Mouse (Mus musculus): ENCODE data around the gene Oas1a. TPM values are rescaled to one million over a fixed set of nuclear protein-coding genes. Genes with fewer than 3 reads are reported as not detected.
"Not testable (repeated sequence)": the region's sequence is repeated elsewhere in the genome, so short reads cannot be mapped to it uniquely, and the experiment has no call there.

Gene Oas1a
- 0.27 and 0.42 TPM in 2 replicates for polyA plus RNA-seq (2012; rRNA removed)

DNA sequence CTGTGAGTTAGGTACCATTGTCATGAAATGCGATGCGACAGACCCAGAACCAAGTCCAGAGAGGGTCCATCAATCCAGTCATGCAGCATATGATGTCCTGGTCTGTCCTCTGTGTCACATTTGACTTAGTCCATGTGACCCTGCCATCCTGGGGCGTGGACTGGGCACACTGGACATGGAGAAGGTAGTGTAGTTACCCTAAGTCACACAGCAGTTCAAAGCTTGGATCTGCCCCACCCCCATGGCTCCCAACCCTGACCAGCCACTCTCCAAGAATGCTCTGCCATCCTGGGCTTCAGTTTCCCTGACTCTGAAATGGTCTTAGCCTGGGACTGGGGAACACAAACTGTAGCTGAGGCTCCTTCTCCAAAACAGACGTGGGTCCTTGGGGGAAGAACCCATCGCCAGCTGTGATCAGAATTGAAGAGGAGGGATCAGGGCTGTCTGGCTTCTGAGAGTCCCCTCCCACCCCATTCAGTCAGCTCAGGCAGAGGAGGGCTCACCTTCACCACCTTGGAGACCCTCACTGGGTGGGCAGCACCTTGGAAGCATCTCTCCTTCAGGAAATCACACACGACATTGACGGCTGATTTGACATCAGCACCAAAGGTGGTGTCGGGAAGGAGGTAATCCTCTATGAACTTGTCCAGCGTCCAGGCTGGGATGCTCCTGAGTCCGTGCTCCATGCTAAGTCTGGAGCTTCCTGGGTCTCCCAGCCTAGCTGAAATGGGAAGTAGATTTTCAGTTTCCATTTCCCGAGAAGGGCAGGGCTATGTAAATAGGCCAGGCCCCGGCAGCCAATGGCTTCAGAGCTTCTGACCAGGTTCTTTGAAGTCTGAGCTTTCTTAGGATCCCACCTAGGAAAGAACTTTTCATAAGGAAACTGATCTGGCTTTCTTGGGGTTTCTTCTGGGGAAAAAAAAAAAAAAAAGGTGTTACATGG is at the start of gene Oas1a:
Oas1a (minus strand) TSS at position 731 of the 943 bp plus-strand sequence.
- H3K36me3 ChIP-seq (ENCODE audit: control insufficient read depth, insufficient read depth, low read length); H3K27me3 ChIP-seq (ENCODE audit: control insufficient read depth, insufficient read depth, low read length); H3K4me3 ChIP-seq (ENCODE audit: control insufficient read depth, low read depth, low read length); H3K27ac ChIP-seq (ENCODE audit: control insufficient read depth, insufficient read depth, low read depth, low read length); H3K4me1 ChIP-seq (ENCODE audit: control insufficient read depth, insufficient read depth, low read length): not testable (repeated sequence)

GRCm38 (mm10) chr5:120953974-120954373 is 46.7 kb upstream of the Oas1a start:
- no peaks in the 10 kb centered on the region for H3K4me1 ChIP-seq (ENCODE audit: control insufficient read depth, insufficient read depth, low read length)
- H3K27ac ChIP-seq (ENCODE audit: control insufficient read depth, insufficient read depth, low read depth, low read length): no peak overlapping the region
- no peaks in the 10 kb centered on the region for H3K27me3 ChIP-seq (ENCODE audit: control insufficient read depth, insufficient read depth, low read length)
- TF ChIP-seq POLR2A (IDR thresholded peaks at IDR 0.05; ENCODE audit: control insufficient read depth, low read depth, low read length) (no peak), CTCF (IDR thresholded peaks at IDR 0.05; ENCODE audit: control insufficient read depth, insufficient read depth, insufficient replicate concordance, low read depth, low read length) (peak; percentile 97; the same call in 1 of the 2 replicates)
- no peak overlapping the region for H3K4me3 ChIP-seq (ENCODE audit: control insufficient read depth, low read depth, low read length)
- H3K36me3 ChIP-seq (ENCODE audit: control insufficient read depth, insufficient read depth, low read length): no peaks in the 10 kb centered on the region

DNA sequence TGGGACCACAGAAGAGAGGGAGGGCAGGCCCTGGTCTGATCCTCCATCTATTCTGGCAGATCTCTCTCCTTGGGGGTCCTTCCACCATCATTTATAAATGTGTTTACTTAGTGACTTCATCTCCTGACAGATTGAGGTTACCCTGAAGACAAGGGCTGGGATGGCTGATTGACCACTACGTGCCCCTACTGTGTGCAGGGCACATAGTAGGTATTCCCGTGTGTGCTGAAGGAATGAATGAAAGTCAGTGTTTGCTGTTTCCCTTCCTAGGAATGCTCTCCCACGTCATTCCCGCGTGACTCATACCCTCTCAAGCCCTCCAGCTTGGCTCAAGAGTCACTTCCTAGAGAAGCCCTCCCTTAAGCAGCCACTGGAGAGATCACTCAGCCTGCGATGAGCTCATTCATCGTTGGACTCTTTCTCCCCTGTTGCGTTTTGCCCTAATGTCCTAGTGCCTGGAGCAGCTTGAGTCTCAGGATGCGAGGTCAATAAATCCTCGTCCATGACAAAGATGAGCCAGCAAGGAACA is 45.0 kb upstream of the Oas1a start:
- Histone ChIP-seq H3K27ac (ENCODE audit: control insufficient read depth, insufficient read depth, low read depth, low read length) (no peak overlapping the region), H3K36me3 (ENCODE audit: control insufficient read depth, insufficient read depth, low read length) (no peaks in the 10 kb centered on the region), H3K4me3 (ENCODE audit: control insufficient read depth, low read depth, low read length) (no peak overlapping the region), H3K4me1 (ENCODE audit: control insufficient read depth, insufficient read depth, low read length) (no peaks in the 10 kb centered on the region; the same call in 1 of the 2 replicates), H3K27me3 (ENCODE audit: control insufficient read depth, insufficient read depth, low read length) (no peaks in the 10 kb centered on the region)
- no peak for TF ChIP-seq CTCF (IDR thresholded peaks at IDR 0.05; ENCODE audit: control insufficient read depth, insufficient read depth, insufficient replicate concordance, low read depth, low read length)

DNA sequence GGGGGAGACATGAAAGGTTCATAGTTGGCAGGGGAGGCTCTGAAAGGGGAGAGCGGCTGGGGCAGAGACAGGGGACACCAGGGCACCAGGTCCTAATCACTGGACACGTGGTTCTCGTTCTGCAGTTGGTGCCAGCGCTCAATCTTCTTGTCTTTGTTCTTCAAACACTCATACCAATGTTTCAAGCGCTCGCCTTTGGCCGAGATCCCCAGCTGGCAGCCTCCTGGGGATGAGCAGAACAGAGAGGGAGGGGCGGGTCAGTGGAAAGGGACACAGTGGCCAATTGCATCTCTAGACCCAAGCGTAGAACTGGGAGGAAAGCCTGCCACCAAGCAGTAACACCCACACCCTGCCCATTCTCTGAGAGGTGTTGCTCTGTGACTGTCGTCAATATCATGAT is 34.8 kb upstream of the Oas1a start:
- no peak overlapping the region for H3K4me3 ChIP-seq (ENCODE audit: control insufficient read depth, low read depth, low read length)
- H3K27me3 ChIP-seq (ENCODE audit: control insufficient read depth, insufficient read depth, low read length): no peaks in the 10 kb centered on the region
- TF ChIP-seq POLR2A (IDR thresholded peaks at IDR 0.05; ENCODE audit: control insufficient read depth, low read depth, low read length) (no peak), CTCF (IDR thresholded peaks at IDR 0.05; ENCODE audit: control insufficient read depth, insufficient read depth, insufficient replicate concordance, low read depth, low read length) (no peak)
- no peaks in the 10 kb centered on the region for H3K36me3 ChIP-seq (ENCODE audit: control insufficient read depth, insufficient read depth, low read length)
- peaks cover 2% of the 10 kb centered on the region; the same call in 1 of the 2 replicates for H3K4me1 ChIP-seq (ENCODE audit: control insufficient read depth, insufficient read depth, low read length)
- H3K27ac ChIP-seq (ENCODE audit: control insufficient read depth, insufficient read depth, low read depth, low read length): no peak overlapping the region

DNA sequence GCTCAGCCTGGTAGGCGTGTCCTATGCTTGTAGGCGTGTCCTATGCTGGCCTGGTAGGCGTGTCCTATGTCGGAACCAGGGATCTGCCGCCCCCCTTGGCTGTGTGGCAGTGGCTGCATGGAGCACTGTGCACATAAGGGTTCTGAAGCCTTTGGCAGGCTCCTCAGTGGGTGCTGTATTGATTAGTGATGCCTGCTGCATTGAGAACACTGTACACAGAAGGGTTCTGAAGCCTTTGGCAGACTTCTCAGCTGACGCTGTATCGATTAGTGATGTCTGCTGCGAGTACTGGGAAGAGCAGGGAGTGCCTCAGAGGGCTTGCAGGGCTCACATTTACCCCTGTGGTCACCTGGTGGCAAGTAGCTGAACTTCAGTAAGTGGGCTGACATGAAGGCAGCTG is 31.3 kb upstream of the Oas1a start:
- no peak for TF ChIP-seq POLR2A (IDR thresholded peaks at IDR 0.05; ENCODE audit: control insufficient read depth, low read depth, low read length)
- peaks cover 2% of the 10 kb centered on the region; the same call in 1 of the 2 replicates for H3K4me1 ChIP-seq (ENCODE audit: control insufficient read depth, insufficient read depth, low read length)

GRCm38 (mm10) chr5:120937841-120938240 is 30.5 kb upstream of the Oas1a start:
- no peaks in the 10 kb centered on the region for H3K36me3 ChIP-seq (ENCODE audit: control insufficient read depth, insufficient read depth, low read length)
- no peak for TF ChIP-seq CTCF (IDR thresholded peaks at IDR 0.05; ENCODE audit: control insufficient read depth, insufficient read depth, insufficient replicate concordance, low read depth, low read length)
- no peak for TF ChIP-seq POLR2A (IDR thresholded peaks at IDR 0.05; ENCODE audit: control insufficient read depth, low read depth, low read length)

More for the DNA sequence above, 31.3 kb upstream of the Oas1a start:
- Histone ChIP-seq H3K4me3 (ENCODE audit: control insufficient read depth, low read depth, low read length) (no peak overlapping the region), H3K27me3 (ENCODE audit: control insufficient read depth, insufficient read depth, low read length) (no peaks in the 10 kb centered on the region), H3K27ac (ENCODE audit: control insufficient read depth, insufficient read depth, low read depth, low read length) (no peak overlapping the region), H3K36me3 (ENCODE audit: control insufficient read depth, insufficient read depth, low read length) (no peaks in the 10 kb centered on the region)

GRCm38 (mm10) chr5:120933966-120934365 is 26.6 kb upstream of the Oas1a start:
- Histone ChIP-seq H3K27ac (ENCODE audit: control insufficient read depth, insufficient read depth, low read depth, low read length) (no peak overlapping the region), H3K4me3 (ENCODE audit: control insufficient read depth, low read depth, low read length) (no peak overlapping the region), H3K36me3 (ENCODE audit: control insufficient read depth, insufficient read depth, low read length) (no peaks in the 10 kb centered on the region), H3K4me1 (ENCODE audit: control insufficient read depth, insufficient read depth, low read length) (peaks cover 2% of the 10 kb centered on the region; the same call in 1 of the 2 replicates), H3K27me3 (ENCODE audit: control insufficient read depth, insufficient read depth, low read length) (no peaks in the 10 kb centered on the region)
- TF ChIP-seq CTCF (IDR thresholded peaks at IDR 0.05; ENCODE audit: control insufficient read depth, insufficient read depth, insufficient replicate concordance, low read depth, low read length) (no peak), POLR2A (IDR thresholded peaks at IDR 0.05; ENCODE audit: control insufficient read depth, low read depth, low read length) (no peak)

More at GRCm38 (mm10) chr5:120937841-120938240, 30.5 kb upstream of the Oas1a start:
- H3K4me3 ChIP-seq (ENCODE audit: control insufficient read depth, low read depth, low read length): no peak overlapping the region
- H3K27ac ChIP-seq (ENCODE audit: control insufficient read depth, insufficient read depth, low read depth, low read length): no peak overlapping the region
- peaks cover 2% of the 10 kb centered on the region; the same call in 1 of the 2 replicates for H3K4me1 ChIP-seq (ENCODE audit: control insufficient read depth, insufficient read depth, low read length)
- no peaks in the 10 kb centered on the region for H3K27me3 ChIP-seq (ENCODE audit: control insufficient read depth, insufficient read depth, low read length)

Measured in testis, adult 2 months (tissue).